Mouse (Mus musculus) ZHBTc4 (cell line): ENCODE data around the gene Wdr49.

Experiments used
- DNase-seq: peaks from one replicate; pipeline ENCODE4 v3.0.0-alpha.2; 2011; ENCODE audit warnings: low read depth, low spot score

Wdr49 gene

GRCm38 (mm10) chr3:75482056-75482455 lies at the start of gene Wdr49:
Gene Wdr49 (minus strand): TSS chr3:75482156.
- DNase-seq = no peak

DNA sequence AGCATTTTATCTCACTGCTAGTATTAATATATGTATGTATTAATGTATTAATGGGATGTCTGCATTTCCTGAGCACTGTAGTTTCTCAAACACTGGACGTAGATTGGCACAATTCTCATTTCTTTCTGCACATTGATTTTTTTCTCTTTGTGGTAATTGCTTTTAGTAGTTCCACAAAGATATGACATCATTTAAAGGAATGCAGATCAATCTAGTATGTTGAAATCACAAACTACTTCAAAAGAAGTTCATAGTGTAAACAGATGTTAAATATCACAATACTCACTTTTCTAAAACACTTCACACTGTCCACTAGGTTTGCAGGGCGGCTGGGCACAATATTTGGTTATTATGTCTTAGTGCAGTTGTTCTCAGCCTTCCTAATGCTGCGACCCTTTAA lies 49.1 kb upstream of the Wdr49 start:
- DNase-seq = no peak

GRCm38 (mm10) chr3:75522527-75522926 lies 40.6 kb upstream of the Wdr49 start:
- DNase-seq = no peak

GRCm38 (mm10) chr3:75521314-75521713 lies 39.4 kb upstream of the Wdr49 start:
- no peak for DNase-seq

GRCm38 (mm10) chr3:75517631-75518250 lies 35.8 kb upstream of the Wdr49 start:
- peak; percentile 60 for DNase-seq

DNA sequence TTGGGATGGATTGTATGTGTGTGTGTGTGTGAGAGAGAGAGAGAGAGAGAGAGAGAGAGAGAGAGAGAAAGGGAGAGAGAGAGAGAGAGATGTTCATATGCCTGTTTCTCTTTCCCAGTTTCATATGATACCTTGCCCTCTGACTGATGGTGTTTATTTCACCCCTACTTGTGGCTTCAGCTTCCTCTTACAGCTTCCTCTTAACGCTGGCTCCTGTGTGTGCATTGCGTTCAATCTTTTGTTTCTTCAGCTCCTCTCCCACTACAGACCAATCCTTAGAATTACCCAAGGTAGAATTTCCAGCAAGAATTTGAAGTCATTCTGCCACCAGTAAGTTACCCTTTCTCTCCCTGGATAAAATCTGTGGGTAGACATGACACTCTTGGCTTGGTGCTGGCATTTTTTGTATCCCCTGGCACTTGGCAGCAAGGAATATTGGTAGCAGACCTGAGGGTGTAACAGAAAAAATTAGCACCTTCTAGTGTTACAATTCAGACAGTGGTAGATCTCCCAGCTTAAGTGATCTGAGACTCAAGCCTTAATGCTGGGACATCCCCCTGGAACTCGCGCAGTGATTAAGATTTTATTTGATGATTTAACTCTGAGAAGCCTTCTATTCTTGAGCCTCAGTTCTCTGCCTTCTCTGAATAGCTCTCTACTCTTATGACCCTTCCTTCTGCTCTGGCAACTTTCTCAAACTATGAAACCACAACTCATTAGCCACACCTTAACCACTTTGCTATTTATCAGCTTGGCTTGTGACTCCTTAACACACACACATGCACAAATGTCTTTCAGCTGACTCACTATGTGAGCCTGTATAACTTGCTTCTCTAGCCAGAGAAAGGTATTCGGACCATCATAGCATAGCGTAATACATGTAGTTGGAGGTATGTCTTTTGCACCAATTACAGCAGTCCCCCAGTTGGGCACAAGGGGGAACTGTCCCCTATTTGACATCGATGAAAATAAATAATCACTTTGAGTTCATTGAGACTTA lies 17.3 kb upstream of the Wdr49 start:
- no peak for DNase-seq

DNA sequence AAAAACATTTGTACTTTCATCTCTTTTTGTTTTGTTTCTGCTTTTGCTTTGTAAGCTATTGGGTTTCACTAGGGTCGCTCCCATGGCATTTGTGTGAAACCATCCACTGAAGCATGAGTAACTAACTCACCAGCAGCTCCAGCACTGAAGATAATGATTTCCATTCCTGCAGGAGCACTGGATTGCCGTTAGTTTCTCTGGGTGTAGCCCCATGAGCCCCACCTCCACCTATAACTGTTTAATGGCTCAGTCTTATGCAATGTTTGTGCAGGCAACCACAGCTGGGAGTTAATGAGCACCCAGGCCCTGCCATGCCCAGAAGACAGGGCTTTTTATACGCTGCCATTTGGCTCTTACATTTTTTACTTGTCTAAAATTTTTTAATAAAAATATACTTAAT lies 11.0 kb upstream of the Wdr49 start:
- no peak for DNase-seq

DNA sequence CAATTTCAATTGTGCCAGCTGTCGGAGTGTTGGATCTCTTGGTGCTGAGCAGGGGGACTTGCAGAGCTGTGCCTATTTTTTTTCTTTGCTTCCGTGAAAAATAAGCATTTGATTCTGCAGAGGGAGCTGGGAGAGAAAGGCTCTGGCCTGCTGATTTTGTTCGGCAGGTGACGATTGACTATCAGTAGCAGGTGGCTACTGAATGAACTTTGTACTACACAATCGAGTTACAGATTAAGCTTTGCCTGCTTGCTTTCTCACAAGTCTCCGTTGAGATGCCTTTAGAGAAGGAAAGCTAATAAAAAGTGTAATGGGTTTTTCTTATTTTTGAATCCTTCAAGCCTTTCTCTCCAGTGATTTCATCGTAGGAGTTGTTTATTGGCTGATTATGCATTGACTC lies 6.8 kb downstream of the Wdr49 start:
- DNase-seq = no peak

DNA sequence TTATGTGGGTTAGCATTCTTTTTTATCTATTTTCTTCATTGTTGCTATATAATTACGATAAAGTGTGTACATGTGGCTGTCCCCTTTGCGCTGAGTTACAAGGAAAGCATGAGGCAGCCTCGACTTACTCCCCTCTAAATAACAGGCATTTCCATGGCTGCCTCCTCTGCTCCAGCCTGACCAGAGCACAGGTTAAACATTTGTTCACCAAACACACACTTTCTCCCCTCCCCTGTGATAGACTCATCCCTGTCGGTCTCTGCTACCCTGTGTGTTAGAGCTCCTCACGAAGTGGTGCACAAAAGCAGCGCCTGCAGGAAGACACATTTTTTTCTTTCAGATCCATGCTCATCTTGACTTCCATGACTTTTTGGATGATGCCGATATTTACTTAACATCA lies 7.3 kb downstream of the Wdr49 start:
- no peak for DNase-seq

- no peak for DNase-seq
Measured at GRCm38 (mm10) chr3:75468154-75468553, 13.8 kb downstream of the Wdr49 start.

- no peak for DNase-seq
Measured at GRCm38 (mm10) chr3:75430564-75431181, 51.3 kb downstream of the Wdr49 start.

DNA sequence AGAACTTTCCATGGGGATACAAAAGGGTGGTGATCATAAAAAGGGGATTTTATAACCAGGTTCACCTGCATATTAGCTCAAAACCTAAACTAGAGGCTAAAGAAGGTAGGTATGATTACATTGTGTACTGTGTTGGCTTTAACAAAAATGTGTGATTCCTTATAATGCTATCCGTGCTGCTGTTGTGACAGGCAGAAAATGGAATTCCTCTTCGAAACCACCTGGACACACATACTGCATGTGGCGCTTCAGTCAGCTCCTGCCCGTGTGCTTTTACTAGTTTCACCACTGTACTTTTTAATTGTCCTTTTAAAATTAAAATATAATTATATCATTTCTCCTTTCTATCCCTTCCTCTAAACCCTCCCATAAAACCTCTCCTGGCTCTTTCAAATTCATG lies 86.0 kb downstream of the Wdr49 start:
- DNase-seq = no peak

GRCm38 (mm10) chr3:75395121-75395895 lies 86.6 kb downstream of the Wdr49 start:
- DNase-seq = no peak

GRCm38 (mm10) chr3:75394487-75394886 lies 87.5 kb downstream of the Wdr49 start:
- DNase-seq = no peak

- no peak for DNase-seq
Measured at GRCm38 (mm10) chr3:75381776-75382175, 100.2 kb downstream of the Wdr49 start.

GRCm38 (mm10) chr3:75353972-75354371 lies 128.0 kb downstream of the Wdr49 start:
- DNase-seq = no peak

DNA sequence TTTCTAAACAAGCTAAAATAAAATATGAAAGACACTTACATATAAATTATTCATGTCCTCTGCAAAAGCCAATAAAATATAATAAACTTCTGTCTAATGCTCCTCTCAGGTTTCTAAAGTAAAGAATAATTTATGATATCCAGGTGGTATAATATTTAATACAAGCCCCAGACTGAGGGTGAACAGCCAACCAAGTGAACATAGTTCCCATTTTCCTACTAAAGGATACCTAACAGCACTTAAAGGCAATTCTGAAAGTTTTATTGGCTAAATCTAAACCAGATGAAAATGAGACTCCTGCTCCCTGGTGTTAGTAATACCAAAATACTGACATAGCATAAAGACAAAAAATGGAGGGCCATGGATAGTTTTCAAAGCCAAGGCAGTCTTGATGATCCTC lies 144.8 kb downstream of the Wdr49 start:
- DNase-seq = no peak

DNA sequence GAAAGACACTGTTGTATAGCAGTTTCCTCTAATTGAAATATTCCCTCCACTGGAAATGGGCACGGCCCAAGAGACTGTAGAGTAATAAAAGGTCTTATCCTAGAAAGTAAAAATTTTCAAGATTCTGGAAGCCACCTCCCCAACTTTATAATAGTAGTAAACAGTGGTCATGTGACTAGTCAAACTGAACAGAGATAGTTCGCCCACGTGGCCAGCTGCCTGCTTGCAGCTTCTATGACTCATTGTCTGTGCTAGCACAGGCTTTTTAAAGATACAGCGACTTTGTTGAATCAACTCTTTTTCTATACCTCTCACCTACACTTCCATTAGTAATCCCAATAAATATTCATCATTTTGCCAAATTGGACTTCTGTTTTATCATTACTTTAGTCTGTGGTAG lies 161.0 kb downstream of the Wdr49 start:
- no peak for DNase-seq

- no peak for DNase-seq
Measured at GRCm38 (mm10) chr3:75308861-75309260, 173.1 kb downstream of the Wdr49 start.

DNA sequence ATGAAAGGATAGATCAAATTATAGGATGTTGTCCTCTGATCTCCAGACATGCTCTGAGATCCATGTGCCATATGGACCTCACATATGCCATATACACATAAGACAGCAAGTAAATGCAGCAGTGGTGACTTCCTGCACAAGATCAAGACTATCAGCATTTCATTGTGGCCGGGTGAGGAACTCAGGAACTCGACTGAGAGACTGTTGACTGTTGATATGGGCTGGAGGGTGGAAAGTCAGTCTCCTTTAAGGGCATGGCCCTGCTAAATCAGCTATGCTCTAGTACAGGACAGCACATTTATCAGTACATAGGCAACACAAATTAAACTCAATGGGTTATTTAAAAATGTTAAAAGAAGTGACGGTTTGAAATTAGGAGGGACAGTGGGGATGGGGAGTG lies 173.7 kb downstream of the Wdr49 start:
- DNase-seq = no peak

GRCm38 (mm10) chr3:75305584-75305983 lies 176.4 kb downstream of the Wdr49 start:
- DNase-seq = no peak

GRCm38 (mm10) chr3:75304621-75305020 lies 177.3 kb downstream of the Wdr49 start:
- no peak for DNase-seq
